Mouse (Mus musculus) stomach, postnatal 0 days (tissue): Measurements from ENCODE around the gene Opn3.

Experiments
- CTCF ChIP-seq: IDR thresholded peaks from 2 replicates; pipeline ENCODE4 v1.5.1; 2016; ENCODE audit warnings: antibody characterized with exemption, low read depth, mild to moderate bottlenecking, moderate library complexity
- EP300 ChIP-seq: optimal IDR thresholded peaks from 2 replicates; pipeline ENCODE3; 2016; ENCODE audit warnings: antibody characterized with exemption

DNA sequence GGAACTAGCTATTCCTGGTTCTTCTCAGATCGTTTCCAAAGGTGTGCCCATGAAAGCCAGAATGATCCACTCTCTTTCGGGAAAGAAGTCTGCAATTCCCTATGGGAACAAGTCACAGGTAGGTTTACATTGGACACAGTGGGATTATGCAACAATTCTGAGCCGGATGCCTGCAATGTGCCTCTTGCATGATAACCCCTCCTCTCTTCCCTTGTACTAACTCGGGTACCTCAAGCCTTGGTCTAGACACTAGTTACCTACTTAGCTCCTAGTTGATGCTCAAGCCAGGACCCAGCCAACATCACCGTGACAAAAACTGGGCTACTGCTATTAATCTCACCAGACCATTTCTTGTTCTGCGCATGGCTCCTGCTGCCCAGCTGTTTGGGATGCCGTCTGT, 53.5 kb downstream of the Opn3 start:
- TF ChIP-seq EP300: no peak
- TF ChIP-seq CTCF: no peak
